Mouse (Mus musculus) MEL (cell line): ENCODE results near the gene Rnase4.

Experiments used
- CTCF ChIP-seq, 3 experiments: IDR thresholded peaks in 2 of 3; conservative IDR thresholded peaks in 1 of 3; 2 replicates each; pipeline ENCODE4 v1.5.1; 2011 to 2012; ENCODE audit warnings: low read length in 3 of 3, low read depth in 2 of 3, mild to moderate bottlenecking in 2 of 3, improper control_type of control experiment in 1 of 3, inconsistent platforms in 1 of 3, mixed read lengths in 1 of 3, moderate library complexity in 1 of 3; ENCODE audit not compliant: control insufficient read depth in 1 of 3, insufficient read depth in 1 of 3, poor library complexity in 1 of 3, severe bottlenecking in 1 of 3
- ELF1 ChIP-seq: IDR thresholded peaks from 2 replicates; pipeline ENCODE4 v1.6.1; 2014; ENCODE audit warnings: low read depth, mild to moderate bottlenecking, inconsistent platforms, low read length, improper control_type of control experiment, moderate library complexity
- ETS1 ChIP-seq: IDR thresholded peaks from 2 replicates; pipeline ENCODE4 v1.6.1; 2012; ENCODE audit warnings: low read depth, mild to moderate bottlenecking, inconsistent platforms, low read length, improper control_type of control experiment, moderate library complexity
- HCFC1 ChIP-seq: IDR thresholded peaks from 2 replicates; pipeline ENCODE4 v1.6.1; 2012; ENCODE audit warnings: low read depth, mild to moderate bottlenecking, inconsistent platforms, low read length, improper control_type of control experiment, moderate library complexity
- MYB ChIP-seq: IDR thresholded peaks from 2 replicates; pipeline ENCODE4 v1.6.1; 2011; ENCODE audit warnings: mild to moderate bottlenecking, low read depth, low read length, improper control_type of control experiment
- ZC3H11A ChIP-seq: IDR thresholded peaks from 2 replicates; pipeline ENCODE4 v1.6.1; 2012; ENCODE audit warnings: low read depth, mild to moderate bottlenecking, inconsistent platforms, low read length, improper control_type of control experiment
- ZNF384 ChIP-seq: IDR thresholded peaks from 2 replicates; pipeline ENCODE4 v1.6.1; 2012; ENCODE audit warnings: low read depth, mild to moderate bottlenecking, inconsistent platforms, low read length, improper control_type of control experiment

- TF ChIP-seq ZC3H11A, result no peak
- no peak for TF ChIP-seq CTCF (IDR thresholded peaks at IDR 0.05 in 2 of 3, conservative IDR thresholded peaks at IDR 0.05 in 1 of 3; ENCODE audit: control insufficient read depth in 1 of 3, insufficient read depth in 1 of 3, low read depth in 2 of 3, low read length in 3 of 3, poor library complexity in 1 of 3, severe bottlenecking in 1 of 3)
- no peak for TF ChIP-seq MYB
- no peak for TF ChIP-seq ZNF384
- no peak for TF ChIP-seq ETS1
- no peak for TF ChIP-seq HCFC1
- no peak for TF ChIP-seq ELF1
These were observed 36.3 kb upstream of the Rnase4 start for GRCm38 (mm10) chr14:51054243-51055237.
